Mouse (Mus musculus): ENCODE measurements at regions not wholly inside any gene's neighbourhood (a gene's known extent, or its start where the extent isn't known, plus 50 kb on each side); places are given as distances from the start of the nearest gene placed in this dataset.
"Not testable (repeated sequence)": the region's sequence is repeated elsewhere in the genome, so short reads cannot be mapped to it uniquely, and the experiment has no call there.

GRCm38 (mm10) chr10:31143856-31144488, 169.2 kb upstream of the Hddc2 start:
- DNase-seq, result no peak

GRCm38 (mm10) chr10:31144489-31144872, 168.7 kb upstream of the Hddc2 start:
- no peak for DNase-seq

GRCm38 (mm10) chr10:31173169-31173686, 140.0 kb upstream of the Hddc2 start:
- peak; percentile 21 to 52 for DNase-seq

- no peak for DNase-seq
These were observed 123.6 kb upstream of the Hddc2 start for GRCm38 (mm10) chr10:31189577-31189976.

- not testable (repeated sequence) for DNase-seq
These were observed 101.0 kb upstream of the Hddc2 start for GRCm38 (mm10) chr10:31212164-31212563.

- DNase-seq, result no peak
These were observed 100.3 kb upstream of the Hddc2 start for GRCm38 (mm10) chr10:31212778-31213454.

- DNase-seq, result no peak
These were observed 91.3 kb upstream of the Hddc2 start for GRCm38 (mm10) chr10:31221902-31222301.

DNA sequence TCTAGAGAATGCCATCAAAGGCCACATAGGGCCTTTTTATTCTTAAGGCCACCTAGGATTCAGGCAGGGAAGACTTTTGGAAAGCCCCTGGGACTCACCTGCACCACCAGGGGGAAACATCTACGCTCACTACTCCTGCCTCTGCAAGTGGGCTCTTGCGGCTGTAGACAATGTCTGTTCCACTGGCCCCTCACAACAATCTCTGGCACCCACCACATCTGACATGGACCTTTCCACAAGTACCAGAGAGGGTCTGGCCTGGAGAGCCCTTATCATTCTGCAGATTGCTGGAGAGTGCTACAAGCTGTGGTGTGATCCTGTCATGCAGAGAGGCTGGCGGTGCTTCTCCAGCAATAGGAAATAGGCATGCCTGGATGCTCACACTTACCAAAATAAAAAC, 84.1 kb upstream of the Hddc2 start:
- DNase-seq, result no peak

DNA sequence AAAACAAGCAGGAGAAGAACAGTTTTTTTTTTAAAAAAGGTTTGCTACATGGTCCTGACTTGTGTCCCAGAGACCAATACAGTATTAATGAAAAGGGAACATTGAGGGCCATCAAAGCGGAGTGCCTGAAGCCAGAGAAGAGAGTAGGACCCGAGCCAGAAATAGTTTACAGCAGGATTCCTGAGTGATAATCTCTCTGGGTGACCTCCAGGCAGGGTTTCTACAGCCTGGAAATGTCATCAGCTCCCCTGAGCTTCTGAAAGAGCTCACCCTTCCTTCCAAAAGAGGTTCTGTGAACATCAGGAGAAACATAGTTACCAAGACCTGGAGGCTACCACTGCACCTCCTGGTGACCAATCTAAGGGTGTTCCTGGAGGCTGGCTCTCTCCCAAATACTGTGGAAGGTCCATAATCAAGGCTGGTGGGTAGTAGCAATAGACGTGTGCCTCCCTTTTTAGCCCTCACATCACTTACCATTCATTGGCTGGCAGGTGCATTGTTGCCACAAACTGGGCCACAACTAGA, 70.7 kb upstream of the Hddc2 start:
- no peak for DNase-seq

- peak in 1 of 2 experiments; percentile 4 for DNase-seq
These were observed 60.4 kb upstream of the Hddc2 start for GRCm38 (mm10) chr10:31252584-31253381.

DNA sequence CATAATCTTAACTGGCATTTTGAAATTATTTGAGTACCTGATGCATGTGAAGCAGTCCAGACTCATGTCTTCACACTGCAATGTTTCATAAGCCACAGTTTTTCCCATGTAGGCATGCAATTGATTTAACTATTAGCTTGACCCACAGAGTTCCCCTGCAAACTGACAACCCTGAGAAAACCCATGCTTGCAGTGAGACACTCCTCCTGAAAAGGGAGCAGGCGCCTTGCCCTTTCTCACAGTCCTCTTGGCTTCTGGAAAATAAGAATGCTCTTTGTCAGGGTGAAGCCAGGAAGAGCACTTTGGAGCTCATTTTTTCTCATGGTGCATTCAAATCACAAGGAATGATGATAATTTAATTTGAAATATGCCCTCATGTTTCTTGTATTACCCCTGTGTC, 56.2 kb upstream of the Hddc2 start:
- no peak for DNase-seq

- no peak for DNase-seq
These were observed 55.6 kb upstream of the Hddc2 start for GRCm38 (mm10) chr10:31257611-31258010.

- DNase-seq, result no peak
These were observed 52.3 kb upstream of the Hddc2 start for GRCm38 (mm10) chr10:31260914-31261313.

All from lung, adult 18-20 months (tissue).